Mouse (Mus musculus): Measurements from ENCODE around the gene Tefm.

Gene Tefm

DNA sequence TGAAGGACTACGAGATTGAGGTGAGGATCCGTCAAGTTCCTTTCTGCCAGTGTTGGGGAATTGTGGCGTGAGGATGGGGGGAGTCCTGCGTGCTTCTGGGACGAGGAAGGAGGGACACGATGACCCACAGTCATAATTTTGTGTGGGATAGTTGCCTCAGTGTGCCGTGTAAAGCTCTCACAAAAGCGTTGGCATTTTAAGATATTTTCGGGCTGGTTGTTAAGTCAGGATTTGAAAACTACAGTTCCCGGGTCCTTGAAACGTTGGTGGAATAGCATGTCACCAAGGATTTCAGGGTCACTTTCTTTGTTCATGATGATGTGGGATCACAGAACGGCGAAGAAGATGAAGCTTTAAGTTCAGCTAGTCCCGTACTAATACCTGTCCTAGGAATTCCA lies 52.2 kb downstream of the Tefm start:
- no peak for DNase-seq

DNA sequence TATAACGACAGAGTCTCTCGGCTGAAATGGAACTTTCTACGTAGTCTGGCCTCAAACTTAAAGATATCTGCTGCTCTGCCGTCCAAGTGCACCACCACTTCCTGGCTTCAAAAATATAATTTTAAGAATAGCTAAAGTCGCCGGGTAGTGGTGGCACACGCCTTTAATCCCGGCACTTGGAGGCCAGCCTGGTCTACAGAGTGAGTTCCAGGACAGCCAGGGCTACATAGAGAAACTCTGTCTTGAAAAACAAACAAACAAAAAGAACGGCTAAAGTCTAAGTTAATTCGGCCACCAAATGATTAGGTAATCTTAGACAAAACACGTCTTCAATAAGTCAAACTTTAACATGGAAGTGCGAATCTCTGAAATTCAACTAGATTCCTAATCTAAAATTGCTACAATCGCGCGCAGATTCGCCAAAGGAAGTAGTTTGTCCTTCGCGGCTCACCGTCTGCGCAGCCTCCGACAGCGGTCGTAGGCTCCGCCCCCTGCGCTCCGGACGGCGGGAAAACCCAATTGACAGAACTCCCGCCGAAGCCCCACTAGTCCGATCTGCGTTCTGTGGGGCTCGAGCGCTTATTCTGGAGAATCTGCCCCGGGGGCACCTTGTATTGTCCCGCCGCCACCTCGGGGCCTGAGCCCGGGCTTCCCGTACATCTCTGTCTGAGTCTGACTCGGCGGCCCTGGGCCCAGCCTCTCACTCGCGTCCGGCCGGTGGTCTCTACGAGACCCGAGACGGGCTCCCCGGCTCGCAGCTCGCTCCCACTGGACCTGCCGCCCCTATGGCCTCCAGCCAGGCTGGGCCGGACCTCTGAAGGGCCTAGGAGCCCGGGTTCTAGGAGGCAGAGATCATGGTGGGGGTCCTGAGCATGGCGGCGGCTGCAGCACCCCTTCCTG lies 52.8 kb downstream of the Tefm start, which contains the start of gene Atad5:
Atad5 (plus strand) TSS at position 484 of the 900 bp plus-strand sequence.
- DNase-seq = peak; percentile 94

DNA sequence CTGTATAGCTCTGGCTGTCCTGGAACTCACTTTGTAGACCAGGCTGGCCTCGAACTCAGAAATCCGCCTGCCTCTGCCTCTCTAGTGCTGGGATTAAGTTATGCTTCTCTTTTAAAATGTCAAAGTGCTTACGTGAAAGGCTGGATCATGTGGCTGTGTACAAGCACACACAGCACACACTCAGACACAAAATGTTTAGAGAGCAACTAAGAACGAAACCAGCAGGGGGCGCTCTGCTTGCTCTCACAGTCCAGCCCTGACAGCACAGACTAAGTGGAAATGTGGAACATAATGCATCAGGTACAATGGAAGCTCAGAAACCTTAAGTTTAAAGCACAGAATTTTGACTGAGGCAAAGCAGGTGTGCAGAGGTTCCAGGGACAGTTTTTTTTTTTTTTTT lies 55.1 kb downstream of the Tefm start:
- DNase-seq = peak; percentile 83

Measured in right cerebral cortex, postnatal 4 days (tissue).